Mouse (Mus musculus) ovary, adult 10 weeks (tissue): ENCODE measurements around the gene Zbtb3. TPM values are rescaled to one million over a fixed set of nuclear protein-coding genes. Genes with fewer than 3 reads are reported as not detected.

ENCODE experiments used
- polyA plus RNA-seq: library from polyadenylated mRNA; stranded (reverse); fragments of 350-450 nt; fragmentation: Illumina TruSeq; extraction: RNeasy Lipid Tissue Mini Kit (QIAGEN cat#74804); gene quantifications from one replicate; pipeline ENCODE4 v1.2.3, GENCODE M21; 2014

Zbtb3 gene
- polyA plus RNA-seq, 1 experiment from 2014 or later = not detected

Other genes starting within 250 kb of the Zbtb3 start
- gene Slc22a8, start 211.3 kb upstream of the Zbtb3 start, polyA plus RNA-seq = not detected
- not detected for gene Slc22a6, start 184.5 kb upstream of the Zbtb3 start, polyA plus RNA-seq
- gene Chrm1, start 138.8 kb upstream of the Zbtb3 start, polyA plus RNA-seq = not detected
- gene Slc3a2, start 79.2 kb upstream of the Zbtb3 start, polyA plus RNA-seq = 233 TPM
- gene Wdr74, start 66.7 kb upstream of the Zbtb3 start, polyA plus RNA-seq = 11.1 TPM
- gene 1700092M07Rik, start 61.8 kb upstream of the Zbtb3 start, polyA plus RNA-seq = not detected
- gene Stx5a, start 61.1 kb upstream of the Zbtb3 start, polyA plus RNA-seq = 65.4 TPM
- 63.1 TPM for gene Nxf1, start 45.5 kb upstream of the Zbtb3 start, polyA plus RNA-seq
- 26.6 TPM for gene Tmem223, start 31.6 kb upstream of the Zbtb3 start, polyA plus RNA-seq
- 29.5 TPM for gene Tmem179b, start 28.1 kb upstream of the Zbtb3 start, polyA plus RNA-seq
- gene Taf6l, start 16.1 kb upstream of the Zbtb3 start, polyA plus RNA-seq = 1.2 TPM
- 64.4 TPM for gene Polr2g, start 4.0 kb upstream of the Zbtb3 start, polyA plus RNA-seq
- 110 TPM for gene Ttc9c, start 16.8 kb downstream of the Zbtb3 start, polyA plus RNA-seq
- 169 TPM for gene Hnrnpul2, start 17.5 kb downstream of the Zbtb3 start, polyA plus RNA-seq
- gene AC129217.1, start 27.2 kb downstream of the Zbtb3 start, polyA plus RNA-seq = 3.6 TPM
- gene Bscl2, start 34.9 kb downstream of the Zbtb3 start, polyA plus RNA-seq = 25.1 TPM
- 0.57 TPM for gene Gng3, start 36.6 kb downstream of the Zbtb3 start, polyA plus RNA-seq
- gene Lrrn4cl, start 48.2 kb downstream of the Zbtb3 start, polyA plus RNA-seq = 10.2 TPM
- 15.6 TPM for gene Ubxn1, start 68.9 kb downstream of the Zbtb3 start, polyA plus RNA-seq
- gene Uqcc3, start 78.4 kb downstream of the Zbtb3 start, polyA plus RNA-seq = 2.8 TPM
- 51.7 TPM for gene Lbhd1, start 81.2 kb downstream of the Zbtb3 start, polyA plus RNA-seq
- not detected for gene Gm49403, start 81.4 kb downstream of the Zbtb3 start, polyA plus RNA-seq
- 17.4 TPM for gene 1810009A15Rik, start 86.3 kb downstream of the Zbtb3 start, polyA plus RNA-seq
- not detected for gene Gm49416, start 86.4 kb downstream of the Zbtb3 start, polyA plus RNA-seq
- 1.3 TPM for gene Ints5, start 90.5 kb downstream of the Zbtb3 start, polyA plus RNA-seq
- gene Ganab, start 95.5 kb downstream of the Zbtb3 start, polyA plus RNA-seq = 88.1 TPM
- gene B3gat3, start 117.8 kb downstream of the Zbtb3 start, polyA plus RNA-seq = 6.5 TPM
- gene Rom1, start 126.8 kb downstream of the Zbtb3 start, polyA plus RNA-seq = 0.60 TPM
- gene Eml3, start 127.0 kb downstream of the Zbtb3 start, polyA plus RNA-seq = 3.0 TPM
- 93.8 TPM for gene Mta2, start 139.3 kb downstream of the Zbtb3 start, polyA plus RNA-seq
- 2.3 TPM for gene Tut1, start 151.3 kb downstream of the Zbtb3 start, polyA plus RNA-seq
- gene Eef1g, start 164.5 kb downstream of the Zbtb3 start, polyA plus RNA-seq = 118 TPM
- gene Ahnak, start 186.7 kb downstream of the Zbtb3 start, polyA plus RNA-seq = 70.1 TPM